Mouse (Mus musculus) cerebellum, adult 11 months (tissue): ENCODE results near the gene Tmem114.

Experiments used
- DNase-seq: peaks from one replicate; pipeline ENCODE4 v3.0.0; 2022

The Tmem114 gene

DNA sequence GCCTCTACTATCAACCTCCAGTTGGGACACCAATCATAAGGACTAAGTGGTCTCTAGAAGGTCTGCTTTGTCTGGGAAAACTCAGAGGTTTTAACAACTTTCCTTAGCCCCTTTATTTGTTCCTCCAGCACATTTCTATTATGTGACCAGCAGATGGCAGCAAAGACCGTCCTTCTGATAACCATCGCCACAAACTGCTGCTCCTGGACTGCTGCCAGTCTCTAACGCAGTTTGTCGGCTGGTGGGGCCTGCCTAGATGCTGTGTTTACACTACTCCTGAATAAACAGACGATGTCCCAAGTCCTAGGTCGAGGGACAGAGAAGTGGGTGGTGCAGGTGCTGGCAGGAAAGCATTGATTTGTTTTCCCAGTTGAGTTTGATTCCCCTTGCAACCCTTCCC is 18.2 kb downstream of the Tmem114 start:
- DNase-seq: peak; percentile 37

DNA sequence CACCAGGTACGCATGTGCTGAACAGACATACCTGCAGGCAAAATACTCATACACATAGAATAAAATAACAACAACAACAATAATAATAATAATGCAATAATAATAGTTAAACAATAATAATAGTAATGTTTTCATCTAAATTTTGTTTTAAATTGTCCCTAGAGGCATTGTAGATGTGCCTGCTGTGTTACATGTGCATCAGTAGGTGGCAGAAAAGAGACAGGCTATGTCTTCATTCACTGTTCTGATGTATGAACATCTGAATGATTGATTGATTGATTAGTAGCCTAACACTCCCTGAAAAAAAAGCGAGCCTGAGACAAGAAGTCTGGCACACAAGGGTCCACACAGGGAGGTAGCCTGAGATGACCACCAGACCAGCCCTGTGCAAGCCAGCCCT is 22.3 kb downstream of the Tmem114 start:
- DNase-seq: no peak

DNA sequence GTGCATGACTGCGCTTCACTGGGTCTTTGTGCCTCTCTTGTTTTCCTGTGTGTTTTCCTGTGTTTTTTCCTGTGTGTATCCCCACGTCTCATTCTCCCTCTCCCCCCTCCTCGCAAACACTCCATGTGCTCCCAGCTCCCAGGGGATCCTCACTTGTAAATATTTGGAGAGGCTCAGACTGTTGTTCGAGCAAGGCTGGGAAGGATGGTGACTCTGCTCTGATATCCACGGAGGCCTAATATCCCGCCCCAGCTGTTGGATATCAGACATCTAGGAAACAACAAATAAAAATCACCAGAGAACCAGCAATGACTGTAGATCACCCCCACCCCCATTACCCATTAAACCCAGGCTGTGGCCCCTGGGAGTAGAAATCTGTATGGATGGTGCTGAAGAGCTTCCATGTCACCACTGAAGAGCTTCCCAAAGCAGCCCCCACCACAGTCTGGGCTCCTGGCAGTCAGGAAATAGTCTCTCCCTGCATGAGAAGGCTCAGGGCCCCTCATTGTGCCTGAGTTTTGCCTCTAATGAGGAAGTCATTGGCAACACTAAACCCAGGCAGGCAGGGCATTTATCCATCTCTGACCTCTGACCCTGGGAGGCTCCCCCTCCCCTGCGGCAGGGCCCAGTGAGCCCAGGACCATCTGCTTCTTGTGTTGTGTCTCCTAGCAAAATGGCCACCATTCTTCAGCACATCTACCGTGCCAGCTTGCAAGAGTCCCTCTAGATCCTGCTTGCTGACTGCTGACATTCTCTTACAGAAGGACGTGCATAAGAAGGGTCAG is 23.6 kb downstream of the Tmem114 start:
- no peak for DNase-seq

DNA sequence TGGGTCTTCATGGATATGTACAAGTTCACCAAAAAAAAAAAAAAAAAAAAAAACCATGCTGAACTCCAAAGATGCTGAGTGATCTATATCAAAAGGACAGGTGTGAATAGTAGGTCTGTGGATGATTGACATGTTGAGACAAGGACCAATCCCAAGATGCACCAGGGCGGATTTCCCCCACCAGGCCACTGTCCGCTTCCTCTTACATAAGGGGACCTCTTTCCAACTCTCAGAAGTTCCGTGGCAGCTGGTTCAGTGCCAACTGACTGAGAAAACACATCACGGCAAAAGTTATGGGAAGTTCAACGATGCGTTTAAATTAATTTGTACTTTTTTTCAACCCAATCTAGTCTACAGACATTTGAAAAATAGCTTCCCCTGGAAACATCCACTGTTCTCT is 25.1 kb downstream of the Tmem114 start:
- no peak for DNase-seq

DNA sequence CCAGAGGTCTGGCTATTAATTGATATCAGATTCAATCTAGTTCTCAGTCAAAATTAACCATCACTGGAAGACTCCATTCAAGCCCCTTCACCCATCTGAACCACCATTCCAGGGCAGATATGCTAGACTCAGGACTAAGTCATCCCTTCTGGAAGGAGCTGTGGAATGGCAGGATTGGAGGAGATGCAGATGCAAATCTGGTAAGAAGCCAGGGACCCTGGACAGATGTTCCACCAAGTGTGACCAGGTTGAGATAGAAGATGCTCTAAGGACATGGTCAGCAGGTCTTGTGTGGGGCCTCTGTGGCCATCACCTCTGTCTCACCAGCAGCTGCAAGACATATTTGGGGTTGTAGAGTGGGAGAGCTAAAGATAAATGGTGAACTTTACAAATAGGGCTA is 30.0 kb downstream of the Tmem114 start:
- no peak for DNase-seq

DNA sequence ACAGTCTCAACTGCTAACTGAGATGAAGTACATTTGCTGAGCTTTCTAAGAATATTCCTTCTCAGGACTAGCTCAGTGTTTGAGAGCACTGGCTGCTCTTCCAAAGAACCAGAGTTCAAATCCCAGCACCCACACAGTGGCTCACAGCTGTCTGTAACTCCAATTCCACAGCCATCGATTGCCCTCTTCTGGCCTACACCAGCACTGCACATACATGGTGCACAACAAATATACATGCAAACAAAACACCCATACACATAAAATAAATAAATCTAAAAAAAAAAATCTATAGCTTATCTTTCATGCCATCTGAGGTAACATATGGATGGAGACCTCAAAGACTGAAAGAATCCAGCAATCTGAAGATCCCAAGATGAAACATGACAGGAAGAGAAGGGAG is 36.4 kb downstream of the Tmem114 start:
- no peak for DNase-seq

DNA sequence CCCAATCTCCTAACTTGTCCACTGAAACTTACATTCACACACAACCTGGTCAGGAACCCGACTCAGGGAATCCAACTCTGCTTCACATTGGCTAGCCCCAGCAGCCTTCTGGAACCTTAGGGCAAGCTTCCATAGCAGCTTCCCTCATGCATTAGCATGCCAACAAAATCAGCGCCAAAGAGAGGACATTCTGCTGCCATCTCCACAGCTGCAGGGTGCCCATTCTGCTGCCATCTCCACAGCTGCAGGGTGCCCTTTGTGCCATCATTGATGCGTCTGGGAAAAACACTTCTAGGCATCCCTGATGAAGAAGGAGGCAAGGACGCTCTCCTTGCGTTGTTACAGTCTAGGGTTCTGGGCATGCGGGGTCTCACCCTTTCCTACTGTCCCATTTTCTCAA is 38.5 kb downstream of the Tmem114 start:
- DNase-seq: no peak

DNA sequence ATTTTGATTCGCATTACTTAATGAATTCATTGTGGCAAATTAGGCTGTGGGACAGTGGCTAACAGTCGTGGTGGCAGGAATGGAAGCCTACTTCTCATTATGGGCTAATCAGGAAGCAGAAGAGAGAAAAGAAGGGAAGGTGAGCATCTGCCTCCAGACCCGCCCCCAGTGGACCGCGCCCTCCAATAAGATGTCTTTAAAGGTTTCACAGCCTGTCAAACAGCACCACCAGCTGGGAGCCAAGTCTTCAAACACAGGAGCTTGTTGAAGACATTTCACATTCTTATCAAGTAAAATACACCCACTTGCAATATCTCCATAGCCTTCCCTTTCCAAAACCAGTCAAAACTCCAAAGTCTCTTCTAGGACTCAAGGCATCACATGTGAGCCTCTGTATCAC is 39.3 kb downstream of the Tmem114 start:
- no peak for DNase-seq

DNA sequence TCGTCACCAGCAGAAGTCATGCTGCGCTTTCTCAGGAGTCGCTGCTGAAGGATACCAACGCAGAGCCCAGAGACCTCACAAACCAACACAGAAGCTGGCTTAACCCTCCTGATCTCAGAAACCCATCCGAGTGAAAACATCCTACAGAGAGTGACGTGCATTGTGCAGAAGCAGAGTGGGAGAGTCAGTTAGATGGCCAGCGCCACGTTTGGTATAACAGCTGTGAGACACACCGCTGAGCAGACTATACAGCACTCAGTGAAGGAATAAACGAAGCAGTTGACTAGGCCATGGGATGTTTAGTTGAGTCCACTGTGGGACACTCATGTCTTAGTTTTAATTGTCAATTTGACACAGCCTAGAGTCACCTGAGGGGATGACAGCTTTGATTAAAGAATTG is 40.2 kb downstream of the Tmem114 start:
- DNase-seq: no peak

DNA sequence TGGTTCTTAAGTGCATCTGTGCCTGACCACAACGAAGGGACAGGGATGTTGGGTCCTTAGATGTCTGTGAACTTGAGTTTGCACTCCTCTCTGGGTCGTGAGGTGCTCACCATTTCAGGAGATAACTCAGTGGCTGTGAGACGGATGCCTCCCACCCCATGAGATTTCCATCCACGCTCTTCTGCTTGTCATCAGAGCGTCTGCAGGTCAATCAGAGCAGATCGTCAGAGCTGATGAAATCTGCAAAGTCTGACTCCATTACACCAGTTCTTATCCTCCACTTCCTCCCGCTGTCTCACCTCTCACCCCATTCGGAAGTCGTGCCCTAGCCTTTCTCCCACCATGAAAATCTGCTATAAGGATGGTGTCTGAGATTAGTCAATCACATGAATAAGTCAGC is 41.5 kb downstream of the Tmem114 start:
- DNase-seq: no peak

DNA sequence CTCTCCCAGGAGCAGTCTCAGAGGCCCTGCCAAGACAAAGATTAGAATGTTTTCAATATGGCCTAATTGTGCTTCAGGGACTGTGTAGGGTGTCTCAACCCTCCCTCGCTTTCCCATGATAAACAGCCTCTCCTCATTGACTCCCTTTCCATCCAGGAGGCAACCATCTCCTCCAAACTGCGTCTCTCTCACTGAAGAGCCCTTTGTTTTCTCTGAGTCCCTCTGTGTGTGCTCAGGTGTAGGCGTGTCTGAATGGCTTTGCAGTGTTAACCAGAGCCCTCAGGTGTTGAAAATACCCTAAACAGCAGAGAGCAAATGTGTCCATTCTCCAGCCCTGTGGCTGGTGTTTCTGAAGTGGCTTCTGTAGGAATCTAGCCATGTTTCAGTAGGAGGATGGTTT is 61.9 kb downstream of the Tmem114 start:
- DNase-seq: no peak
